Mouse (Mus musculus): ENCODE data around the gene Trmt44. TPM values are rescaled to one million over a fixed set of nuclear protein-coding genes. Genes with fewer than 3 reads are reported as not detected.

The Trmt44 gene
- total RNA-seq, 2 experiments from 2014 or later = 6.3 to 11.2 TPM

Other genes with a start within 250 kb of the Trmt44 start
- not detected for gene Hmx1, start 186.0 kb downstream of the Trmt44 start, total RNA-seq (2021)
- gene Cpz, start 49.4 kb downstream of the Trmt44 start, total RNA-seq (2021) = under 1 TPM; 0.22 to 0.45 TPM
- 10 to 100 TPM; 31.0 to 36.5 TPM for gene Acox3, start 8.0 kb upstream of the Trmt44 start, total RNA-seq (2021)
- 1 to 10 TPM; 7.7 to 9.6 TPM for gene Htra3, start 104.7 kb upstream of the Trmt44 start, total RNA-seq (2021)
- 1 to 10 TPM; 3.0 to 3.3 TPM for gene Sh3tc1, start 164.9 kb upstream of the Trmt44 start, total RNA-seq (2021)
- 100 to 1,000 TPM; 150 to 220 TPM for gene Ablim2, start 182.8 kb upstream of the Trmt44 start, total RNA-seq (2021)

Data from left cerebral cortex, postnatal 36 days (tissue).